Mouse (Mus musculus) MEL (cell line): ENCODE data around the gene Map3k7cl. TPM values are rescaled to one million over a fixed set of nuclear protein-coding genes. Genes with fewer than 3 reads are reported as not detected.

Experiments
- DNase-seq: peaks from one replicate; pipeline ENCODE4 v3.0.0; 2011; ENCODE audit warnings: low read depth, low spot score
- H3K27ac ChIP-seq: 2 replicates; pipeline ENCODE4 v1.5.1; 2012; ENCODE audit warnings: low read depth, mild to moderate bottlenecking, control low read depth, low read length, moderate library complexity; ENCODE audit not compliant: control insufficient read depth
- H3K27me3 ChIP-seq, 2 experiments: fragments of 150-350 bp in 1 of 2; sonication (generic) in 1 of 2; 2 replicates each; pipeline ENCODE4 v1.6.1; 2012; ENCODE audit warnings: low read length in 2 of 2, mild to moderate bottlenecking in 2 of 2, improper control_type of control experiment in 1 of 2, moderate library complexity in 1 of 2; ENCODE audit not compliant: insufficient read depth in 2 of 2, control insufficient read depth in 1 of 2
- H3K36me3 ChIP-seq, 2 experiments: 2 replicates each; pipeline ENCODE4 v1.6.1; 2012 to 2014; ENCODE audit warnings: low read length in 2 of 2, improper control_type of control experiment in 1 of 2, inconsistent platforms in 1 of 2, mild to moderate bottlenecking in 1 of 2; ENCODE audit not compliant: insufficient read depth in 2 of 2, control insufficient read depth in 1 of 2
- H3K4me1 ChIP-seq, 2 experiments: fragments of 150-350 bp in 1 of 2; sonication (generic) in 1 of 2; 2 replicates each; pipeline ENCODE4 v1.6.1; 2012; ENCODE audit warnings: low read length in 2 of 2, improper control_type of control experiment in 1 of 2, mild to moderate bottlenecking in 1 of 2; ENCODE audit not compliant: insufficient read depth in 2 of 2, control insufficient read depth in 1 of 2
- H3K4me3 ChIP-seq, 2 experiments: fragments of 150-350 bp in 1 of 2; sonication (generic) in 1 of 2; 2 replicates each; pipeline ENCODE4 v1.5.1; 2012; ENCODE audit warnings: low read depth in 2 of 2, low read length in 2 of 2, mild to moderate bottlenecking in 2 of 2, moderate library complexity in 2 of 2, control low read depth in 1 of 2, improper control_type of control experiment in 1 of 2; ENCODE audit not compliant: control insufficient read depth in 1 of 2, insufficient read depth in 1 of 2
- H3K79me2 ChIP-seq: 2 replicates; pipeline ENCODE4 v1.6.1; 2012; ENCODE audit warnings: mild to moderate bottlenecking, low read length, moderate library complexity; ENCODE audit not compliant: control insufficient read depth, poor library complexity, insufficient read depth
- H3K9ac ChIP-seq: 2 replicates; pipeline ENCODE4 v1.6.1; 2012; ENCODE audit warnings: low read depth, mild to moderate bottlenecking, control low read depth, low read length, moderate library complexity; ENCODE audit not compliant: control insufficient read depth, poor library complexity, severe bottlenecking
- H3K9me3 ChIP-seq: fragments of 150-350 bp; sonication (generic); replicated peaks from 2 replicates; pipeline ENCODE4 v1.6.1; 2012; ENCODE audit warnings: mild to moderate bottlenecking, low read length, improper control_type of control experiment, moderate library complexity; ENCODE audit not compliant: insufficient read depth
- BHLHE40 ChIP-seq: IDR thresholded peaks from 2 replicates; pipeline ENCODE4 v1.6.1; 2012; ENCODE audit warnings: low read depth, mild to moderate bottlenecking, inconsistent platforms, low read length, improper control_type of control experiment, borderline replicate concordance
- CHD1 ChIP-seq: IDR thresholded peaks from 2 replicates; pipeline ENCODE4 v1.6.1; 2012; ENCODE audit warnings: low read depth, mild to moderate bottlenecking, inconsistent platforms, low read length, improper control_type of control experiment
- CHD2 ChIP-seq: IDR thresholded peaks from 2 replicates; pipeline ENCODE4 v1.6.1; 2011; ENCODE audit warnings: low read length, improper control_type of control experiment
- ELF1 ChIP-seq: IDR thresholded peaks from 2 replicates; pipeline ENCODE4 v1.6.1; 2014; ENCODE audit warnings: low read depth, mild to moderate bottlenecking, inconsistent platforms, low read length, improper control_type of control experiment, moderate library complexity
- EP300 ChIP-seq, 2 experiments: IDR thresholded peaks; 2 replicates each; pipeline ENCODE4 v1.6.1; 2011; ENCODE audit warnings: improper control_type of control experiment in 2 of 2, low read length in 2 of 2, low read depth in 1 of 2, mild to moderate bottlenecking in 1 of 2
- ETS1 ChIP-seq: IDR thresholded peaks from 2 replicates; pipeline ENCODE4 v1.6.1; 2012; ENCODE audit warnings: low read depth, mild to moderate bottlenecking, inconsistent platforms, low read length, improper control_type of control experiment, moderate library complexity
- GABPA ChIP-seq: IDR thresholded peaks from 2 replicates; pipeline ENCODE4 v1.6.1; 2012; ENCODE audit warnings: low read depth, mild to moderate bottlenecking, inconsistent platforms, low read length, improper control_type of control experiment, moderate library complexity
- GATA1 ChIP-seq: IDR thresholded peaks from 2 replicates; pipeline ENCODE4 v1.6.1; 2011; ENCODE audit warnings: low read depth, low read length, improper control_type of control experiment
- HCFC1 ChIP-seq: IDR thresholded peaks from 2 replicates; pipeline ENCODE4 v1.6.1; 2012; ENCODE audit warnings: low read depth, mild to moderate bottlenecking, inconsistent platforms, low read length, improper control_type of control experiment, moderate library complexity
- JUND ChIP-seq: IDR thresholded peaks from 2 replicates; pipeline ENCODE4 v1.6.1; 2011; ENCODE audit warnings: low read depth, mild to moderate bottlenecking, improper control_type of control experiment, low read length
- MAX ChIP-seq: IDR thresholded peaks from 2 replicates; pipeline ENCODE4 v1.6.1; 2011; ENCODE audit warnings: low read length, improper control_type of control experiment
- MAZ ChIP-seq: IDR thresholded peaks from 2 replicates; pipeline ENCODE4 v1.6.1; 2012; ENCODE audit warnings: low read depth, mild to moderate bottlenecking, inconsistent platforms, low read length, improper control_type of control experiment
- MXI1 ChIP-seq: IDR thresholded peaks from 2 replicates; pipeline ENCODE4 v1.6.1; 2011; ENCODE audit warnings: mild to moderate bottlenecking, low read depth, low read length, improper control_type of control experiment
- MYC ChIP-seq: IDR thresholded peaks from 2 replicates; pipeline ENCODE4 v1.6.1; 2011; ENCODE audit warnings: low read depth, mild to moderate bottlenecking, low read length, improper control_type of control experiment, moderate library complexity
- NELFE ChIP-seq: IDR thresholded peaks from 2 replicates; pipeline ENCODE4 v1.6.1; 2011; ENCODE audit warnings: low read depth, low read length, improper control_type of control experiment
- NRF1 ChIP-seq: IDR thresholded peaks from 2 replicates; pipeline ENCODE4 v1.6.1; 2014; ENCODE audit warnings: low read depth, mild to moderate bottlenecking, inconsistent platforms, low read length, improper control_type of control experiment, moderate library complexity; ENCODE audit not compliant: poor library complexity, insufficient read depth, severe bottlenecking
- POLR2AphosphoS2 ChIP-seq: IDR thresholded peaks from 2 replicates; pipeline ENCODE4 v1.6.1; 2011; ENCODE audit warnings: low read length, improper control_type of control experiment
- SIN3A ChIP-seq: IDR thresholded peaks from 2 replicates; pipeline ENCODE4 v1.6.1; 2012; ENCODE audit warnings: low read length, improper control_type of control experiment, inconsistent platforms
- TAL1 ChIP-seq: IDR thresholded peaks from 2 replicates; pipeline ENCODE4 v1.6.1; 2012; ENCODE audit warnings: mild to moderate bottlenecking, inconsistent platforms, low read length, moderate library complexity, mixed read lengths
- TBP ChIP-seq: IDR thresholded peaks from 2 replicates; pipeline ENCODE4 v1.8.0; 2011; ENCODE audit warnings: low read depth, low read length, improper control_type of control experiment
- UBTF ChIP-seq: IDR thresholded peaks from 2 replicates; pipeline ENCODE4 v1.6.1; 2012; ENCODE audit warnings: low read depth, mild to moderate bottlenecking, inconsistent platforms, low read length, improper control_type of control experiment, moderate library complexity, borderline replicate concordance; ENCODE audit not compliant: insufficient read depth
- USF1 ChIP-seq: IDR thresholded peaks from 2 replicates; pipeline ENCODE4 v1.6.1; 2014; ENCODE audit warnings: low read depth, mild to moderate bottlenecking, inconsistent platforms, low read length, improper control_type of control experiment, moderate library complexity
- polyA plus RNA-seq, 2 experiments: library from polyadenylated mRNA; stranded (reverse) in 1 of 2; unstranded in 1 of 2; fragments of >175 nt in 1 of 2; fragments of >200 nt in 1 of 2; gene quantifications; 2 replicates each; pipeline versions ENCODE4 v1.2.1 to v1.2.4; 2012; ENCODE audit warnings: low replicate concordance in 2 of 2, low read depth in 1 of 2; ENCODE audit not compliant: insufficient read length in 2 of 2, insufficient read depth in 1 of 2, missing spikeins in 1 of 2
- total RNA-seq: library from RNA; depleted of rRNA; stranded (reverse); fragments of 300-350 nt; gene quantifications from 2 replicates; pipeline ENCODE4 v1.2.3, GENCODE M21; 2012

The Map3k7cl gene
- total and polyA plus RNA-seq, 3 experiments = not detected

DNA sequence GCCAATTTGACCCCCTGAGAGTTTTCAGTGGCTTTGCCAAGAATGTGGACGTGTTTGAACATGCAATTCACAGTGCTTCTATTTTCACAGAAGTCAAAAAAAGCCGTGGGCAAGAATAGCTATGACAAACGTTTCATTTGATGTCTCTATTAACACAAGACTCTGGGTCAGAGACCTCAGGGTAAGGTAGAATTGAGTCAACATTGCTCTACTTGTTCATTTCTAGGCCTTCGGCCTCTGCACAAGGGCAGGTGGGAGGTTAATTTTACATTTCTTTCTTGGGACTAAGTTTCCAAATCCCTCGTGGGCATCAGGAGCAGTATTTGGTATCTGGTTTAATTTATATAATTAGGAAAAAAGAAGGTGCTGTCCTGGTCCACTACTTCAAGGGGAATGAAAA lies 20.3 kb downstream of the Map3k7cl start:
- no peaks in the 10 kb centered on the region for H3K9me3 ChIP-seq
- no peak overlapping the region for H3K27ac ChIP-seq
- TF ChIP-seq POLR2AphosphoS2 (no peak), CHD1 (no peak), CHD2 (no peak), HCFC1 (no peak), UBTF (no peak), TBP (no peak), NELFE (no peak), USF1 (no peak), TAL1 (no peak), MYC (no peak), GABPA (no peak)
- no peaks in the 10 kb centered on the region; a peak in 1 of 4 replicates for H3K27me3 ChIP-seq
- no peak overlapping the region for H3K9ac ChIP-seq
- no peaks in the 10 kb centered on the region for H3K36me3 ChIP-seq
- DNase-seq = no peak
- H3K4me3 ChIP-seq = no peak overlapping the region
- no peaks in the 10 kb centered on the region for H3K4me1 ChIP-seq
- H3K79me2 ChIP-seq = no peaks in the 10 kb centered on the region

DNA sequence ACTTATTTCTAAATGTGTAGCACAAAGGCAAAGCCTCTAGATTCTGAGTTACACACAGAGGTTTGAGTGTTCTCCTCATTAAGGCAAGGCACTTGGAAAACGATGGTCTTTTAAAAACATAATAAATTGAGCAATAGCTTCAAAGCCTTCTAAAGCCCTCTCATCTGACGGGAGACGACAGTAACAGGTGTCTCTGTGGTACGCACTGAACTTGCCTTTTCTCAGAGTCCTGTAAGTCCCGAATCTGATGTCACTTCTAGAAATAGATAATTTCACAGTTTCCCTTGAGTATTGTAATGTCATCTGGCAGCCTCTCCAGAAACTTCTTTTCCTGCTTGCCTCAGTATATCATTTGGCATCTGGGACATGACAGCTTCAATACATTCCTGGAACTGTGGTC lies 21.0 kb downstream of the Map3k7cl start:
- no peak overlapping the region for H3K9ac ChIP-seq
- no peak for DNase-seq
- no peaks in the 10 kb centered on the region; a peak in 1 of 4 replicates for H3K27me3 ChIP-seq

DNA sequence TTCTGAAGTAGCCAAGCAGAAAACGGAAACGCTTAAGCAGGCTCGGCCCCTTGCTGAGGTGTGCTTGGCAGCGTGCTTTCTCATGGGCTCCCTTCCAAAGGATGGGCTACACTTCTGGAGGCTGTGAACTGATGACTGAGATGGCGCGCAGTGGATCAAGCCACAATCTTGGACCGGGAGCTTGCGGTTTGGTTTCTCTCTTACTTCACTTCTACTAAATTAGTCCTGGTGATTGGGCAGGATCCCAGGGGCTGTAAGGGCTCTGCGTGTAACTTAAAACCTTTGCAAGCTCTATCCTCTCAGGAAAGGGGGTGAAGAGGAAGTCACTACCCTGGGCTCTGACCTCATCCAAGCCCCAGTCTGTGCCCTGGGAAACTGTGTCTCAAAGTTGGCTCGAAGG lies 22.5 kb downstream of the Map3k7cl start:
- Histone ChIP-seq H3K4me1 (no peaks in the 10 kb centered on the region), H3K79me2 (no peaks in the 10 kb centered on the region), H3K9ac (no peak overlapping the region), H3K4me3 (no peak overlapping the region), H3K27ac (no peak overlapping the region), H3K27me3 (no peaks in the 10 kb centered on the region; a peak in 1 of 4 replicates), H3K9me3 (no peaks in the 10 kb centered on the region), H3K36me3 (no peaks in the 10 kb centered on the region)
- DNase-seq = no peak
- no peak for TF ChIP-seq MXI1
- no peak for TF ChIP-seq MAZ
- TF ChIP-seq ELF1 = no peak
- no peak for TF ChIP-seq CHD1
- no peak for TF ChIP-seq JUND
- no peak for TF ChIP-seq EP300 (IDR thresholded peaks at IDR 0.05; ENCODE audit: low read depth in 1 of 2, low read length in 2 of 2)
- no peak for TF ChIP-seq MYC
- TF ChIP-seq GATA1 = no peak
- no peak for TF ChIP-seq TAL1

More for the DNA sequence above, 21.0 kb downstream of the Map3k7cl start:
- H3K36me3 ChIP-seq = no peaks in the 10 kb centered on the region
- no peak overlapping the region for H3K27ac ChIP-seq
- H3K4me1 ChIP-seq = no peaks in the 10 kb centered on the region
- H3K4me3 ChIP-seq = no peak overlapping the region
- TF ChIP-seq EP300 (IDR thresholded peaks at IDR 0.05; ENCODE audit: low read depth in 1 of 2, low read length in 2 of 2) (no peak), POLR2AphosphoS2 (no peak), MYC (no peak), MAX (no peak), NRF1 (no peak), SIN3A (no peak), ETS1 (no peak), CHD1 (no peak), CHD2 (no peak), MAZ (no peak), TAL1 (no peak), BHLHE40 (no peak)
- TF ChIP-seq, all 39 proteins: peak for 0
- Histone ChIP-seq H3K9me3 (no peaks in the 10 kb centered on the region), H3K79me2 (no peaks in the 10 kb centered on the region)
